ENCODE assay signal across 8 mouse cellular contexts in the genomic region with DNA sequence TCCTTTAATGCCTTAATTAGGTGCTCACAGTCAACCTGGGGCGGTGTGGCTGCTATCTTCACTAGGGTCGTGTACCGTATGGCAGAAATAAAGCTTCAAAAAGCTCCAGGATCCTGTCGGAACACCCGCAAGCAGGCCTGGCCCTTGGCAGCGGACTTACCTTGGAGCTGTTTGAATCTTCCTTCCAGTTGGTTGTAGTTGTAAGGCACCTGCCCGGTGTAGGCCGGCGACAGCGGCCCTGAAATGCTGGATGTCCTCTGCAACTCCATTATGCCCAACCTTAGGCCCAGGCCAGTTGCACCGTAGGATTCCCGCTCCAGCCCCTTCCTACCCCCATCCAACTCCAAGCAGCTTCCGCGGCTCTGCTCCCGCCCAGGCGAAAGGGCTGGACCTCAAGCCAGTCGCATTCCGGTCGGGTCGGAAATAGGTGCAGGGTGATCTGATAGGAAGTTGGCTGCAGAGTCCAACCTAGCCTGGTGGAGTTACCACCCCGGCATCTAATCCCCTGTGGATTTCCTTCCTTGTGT.
DNase-seq lines count a peak whose midpoint lies in the region; ATAC-seq and TF ChIP-seq lines count a peak whose summit lies in the region.

No protein-coding gene starts in this region.

- no peaks in the 10 kb centered on the region for H3K9me3 ChIP-seq in forebrain, embryonic 12.5 days
- H3K9me3 ChIP-seq in hindbrain, embryonic 10.5 days: 0 out of 2 replicates have a peak, but pooled peaks cover 3% of the 10 kb centered on the region
- H3K9me3 ChIP-seq in liver, embryonic 11.5 days (ENCODE audit: control insufficient read depth, low read length): no peaks in the 10 kb centered on the region
- H3K9me3 ChIP-seq in midbrain, postnatal 0 days (ENCODE audit: low read length): no peaks in the 10 kb centered on the region

- H3K4me2 ChIP-seq in forebrain, embryonic 12.5 days: peak overlapping the region; percentile 81
- peak overlapping the region; percentile 83 for H3K4me2 ChIP-seq in liver, embryonic 11.5 days
- H3K4me2 ChIP-seq in midbrain, postnatal 0 days (ENCODE audit: low read depth, low read length, poor library complexity, severe bottlenecking): peak overlapping the region; percentile 69

- peak overlapping the region; percentile 84 for H3K4me3 ChIP-seq in bone marrow, adult 2 months (replicated peaks; ENCODE audit: control insufficient read depth, low read depth, low read length)
- peak overlapping the region; percentile 51 for H3K4me3 ChIP-seq in forebrain, embryonic 12.5 days (replicated peaks)
- peak overlapping the region; percentile 69 for H3K4me3 ChIP-seq in hindbrain, embryonic 10.5 days
- peak overlapping the region; percentile 64 for H3K4me3 ChIP-seq in liver, embryonic 11.5 days (ENCODE audit: low read depth, low read length)
- peak overlapping the region; percentile 43 for H3K4me3 ChIP-seq in midbrain, postnatal 0 days (ENCODE audit: low read depth, low read length)

- no peaks in the 10 kb centered on the region; the same call in 1 of the 2 replicates for H3K27me3 ChIP-seq in forebrain, embryonic 12.5 days
- no peaks in the 10 kb centered on the region for H3K27me3 ChIP-seq in hindbrain, embryonic 10.5 days (ENCODE audit: insufficient read depth, poor library complexity, severe bottlenecking)
- H3K27me3 ChIP-seq in liver, embryonic 11.5 days (replicated peaks; ENCODE audit: control insufficient read depth, insufficient read depth, low read length): no peaks in the 10 kb centered on the region
- H3K27me3 ChIP-seq in midbrain, postnatal 0 days (ENCODE audit: insufficient read depth, low read length): no peaks in the 10 kb centered on the region

- DNase-seq in ES-CJ7 (ENCODE audit: low read depth, low spot score): peak; percentile 78
- peak; percentile 69 for DNase-seq in hindbrain, embryonic 10.5 days (ENCODE audit: low spot score)
- DNase-seq in liver, embryonic 11.5 days (ENCODE audit: low spot score): no peak
- DNase-seq in midbrain, postnatal 0 days (ENCODE audit: low spot score): no peak
- peak; percentile 54 for DNase-seq in testis, postnatal 10 days (ENCODE audit: low spot score)
- DNase-seq in left cerebral cortex, adult 11 months (ENCODE audit: low spot score): no peak

- WGBS in bone marrow, adult 2 months: 1% methylated on average over 21 of the region's 21 CpGs
- WGBS in forebrain, embryonic 12.5 days: 1% methylated on average over 21 of the region's 21 CpGs
- 2% methylated on average over 21 of the region's 21 CpGs for WGBS in hindbrain, embryonic 10.5 days
- 1% methylated on average over 21 of the region's 21 CpGs for WGBS in liver, embryonic 11.5 days
- WGBS in midbrain, postnatal 0 days: 6% methylated on average over 21 of the region's 21 CpGs

- peaks cover 2% of the 10 kb centered on the region for H3K4me1 ChIP-seq in bone marrow, adult 2 months (ENCODE audit: control insufficient read depth, insufficient read depth, low read length)
- H3K4me1 ChIP-seq in forebrain, embryonic 12.5 days: peaks cover 23% of the 10 kb centered on the region
- H3K4me1 ChIP-seq in hindbrain, embryonic 10.5 days (replicated peaks): peaks cover 37% of the 10 kb centered on the region
- H3K4me1 ChIP-seq in liver, embryonic 11.5 days (replicated peaks; ENCODE audit: control insufficient read depth, insufficient read depth, low read length): peaks cover 15% of the 10 kb centered on the region
- no peaks in the 10 kb centered on the region for H3K4me1 ChIP-seq in midbrain, postnatal 0 days (ENCODE audit: insufficient read depth, low read length)

- H3K36me3 ChIP-seq in forebrain, embryonic 12.5 days (replicated peaks): no peaks in the 10 kb centered on the region
- H3K36me3 ChIP-seq in hindbrain, embryonic 10.5 days: peaks cover 4% of the 10 kb centered on the region; the same call in 1 of the 2 replicates
- H3K36me3 ChIP-seq in liver, embryonic 11.5 days (ENCODE audit: control insufficient read depth, insufficient read depth, low read length): no peaks in the 10 kb centered on the region
- peaks cover 2% of the 10 kb centered on the region; the same call in 1 of the 2 replicates for H3K36me3 ChIP-seq in midbrain, postnatal 0 days (ENCODE audit: insufficient read depth, low read length)

- TF ChIP-seq CTCF in bone marrow, adult 2 months (IDR thresholded peaks at IDR 0.05; ENCODE audit: control insufficient read depth, insufficient read depth, low read length): no peak
- no peak for TF ChIP-seq CTCF in midbrain, postnatal 0 days (IDR thresholded peaks at IDR 0.05)

- peak overlapping the region; percentile 94 for H3K27ac ChIP-seq in bone marrow, adult 2 months (ENCODE audit: control insufficient read depth, insufficient read depth, low read depth, low read length, poor library complexity)
- peak overlapping the region; percentile 32; the same call in 1 of the 2 replicates for H3K27ac ChIP-seq in forebrain, embryonic 12.5 days
- H3K27ac ChIP-seq in hindbrain, embryonic 10.5 days: peak overlapping the region; percentile 90
- peak overlapping the region; percentile 87 for H3K27ac ChIP-seq in liver, embryonic 11.5 days (ENCODE audit: low read depth, low read length)
- peak overlapping the region; percentile 44 for H3K27ac ChIP-seq in midbrain, postnatal 0 days (ENCODE audit: low read depth, low read length)

- no peak for TF ChIP-seq POLR2A in bone marrow, adult 2 months (IDR thresholded peaks at IDR 0.05; ENCODE audit: borderline replicate concordance, control insufficient read depth, low read depth, low read length)

- peak overlapping the region; percentile 63 for H3K9ac ChIP-seq in forebrain, embryonic 12.5 days
- H3K9ac ChIP-seq in liver, embryonic 11.5 days (ENCODE audit: low read depth, low read length): peak overlapping the region; percentile 69
- peak overlapping the region; percentile 47 for H3K9ac ChIP-seq in midbrain, postnatal 0 days (replicated peaks; ENCODE audit: low read length, poor library complexity, severe bottlenecking)

- ATAC-seq in forebrain, embryonic 12.5 days (ENCODE audit: low FRiP score): peak; percentile 76
- peak; percentile 81 for ATAC-seq in liver, embryonic 11.5 days (replicated peaks; ENCODE audit: low FRiP score)
- peak; percentile 48 for ATAC-seq in midbrain, postnatal 0 days (ENCODE audit: low FRiP score)

Comparison
In these comparisons a context has a peak if more than half of its experiments do, and no peak if none do; other contexts are left out.
1. DNase-seq: peak in ES-CJ7 (single experiment), hindbrain, embryonic 10.5 days (single experiment) and testis, postnatal 10 days (single experiment); none in liver, embryonic 11.5 days (single experiment), midbrain, postnatal 0 days (single experiment) and left cerebral cortex, adult 11 months (single experiment).
2. H3K27ac ChIP-seq: peak in every context shown above with its lines; median percentile 94 in bone marrow, adult 2 months; 90 in hindbrain, embryonic 10.5 days; 87 in liver, embryonic 11.5 days; 44 in midbrain, postnatal 0 days; 32 in forebrain, embryonic 12.5 days.
3. Peak in every context shown above with its lines, with median percentiles within 50 percentile points of each other: H3K4me3 ChIP-seq, ATAC-seq, H3K4me2 ChIP-seq and H3K9ac ChIP-seq.